Mouse (Mus musculus) heart, embryonic 16.5 days (tissue): ENCODE measurements around the gene Tmem104. TPM values are rescaled to one million over a fixed set of nuclear protein-coding genes. Genes with fewer than 3 reads are reported as not detected.

Experiments used
- ATAC-seq: fragments of 200-750 bp; cut with Nextera tagmentation; replicated peaks from 2 replicates; pipeline ENCODE4 v1.8.0; 2017; ENCODE audit warnings: moderate number of reproducible peaks; ENCODE audit not compliant: insufficient read depth, low FRiP score; ENCODE audit errors: extremely low read depth
- H3K27ac ChIP-seq: fragments of 300-500 bp; sonication (generic); 2 replicates; pipeline ENCODE4 v1.5.1; 2014; ENCODE audit warnings: mild to moderate bottlenecking, low read length, control low read depth, moderate library complexity
- H3K27me3 ChIP-seq: fragments of 300-500 bp; sonication (generic); 2 replicates; pipeline ENCODE4 v1.6.1; 2014; ENCODE audit warnings: low read length, mixed read lengths; ENCODE audit not compliant: control insufficient read depth, insufficient read depth
- H3K36me3 ChIP-seq: fragments of 300-500 bp; sonication (generic); 2 replicates; pipeline ENCODE4 v1.6.1; 2014; ENCODE audit not compliant: control insufficient read depth, insufficient read depth
- H3K4me1 ChIP-seq: fragments of 300-500 bp; sonication (generic); 2 replicates; pipeline ENCODE4 v1.6.1; 2014; ENCODE audit warnings: low read length, mixed read lengths; ENCODE audit not compliant: control insufficient read depth, insufficient read depth
- H3K4me2 ChIP-seq: fragments of 300-500 bp; sonication (generic); 2 replicates; pipeline ENCODE4 v1.6.1; 2014; ENCODE audit warnings: low read depth, mild to moderate bottlenecking, control low read depth, low read length
- H3K4me3 ChIP-seq: fragments of 300-500 bp; sonication (generic); 2 replicates; pipeline ENCODE4 v1.5.1; 2014; ENCODE audit warnings: mild to moderate bottlenecking, control low read depth, low read length
- H3K9ac ChIP-seq: fragments of 300-500 bp; sonication (generic); 2 replicates; pipeline ENCODE4 v1.6.1; 2014; ENCODE audit warnings: low read length, control low read depth
- H3K9me3 ChIP-seq: fragments of 300-500 bp; sonication (generic); replicated peaks from 2 replicates; pipeline ENCODE4 v1.6.1; 2016; ENCODE audit warnings: low read length; ENCODE audit not compliant: control insufficient read depth
- WGBS: fragments of 180-500 bp; shearing (Covaris S2); extraction: QIAGEN DNeasy Blood & Tissue Kit; methylation state at CpG from one replicate; pipeline ENCODE4 v1.1.7; 2014; 5-methylcytosine and 5-hydroxymethylcytosine counted together
- microRNA-seq: library from miRNA; unstranded; fragments of <30 nt; microRNA quantifications from one replicate; pipeline ENCODE4, GENCODE M21; 2017
- polyA plus RNA-seq: library from polyadenylated mRNA; unstranded; fragments of >200 nt; fragmentation: Nextera tagmentation; extraction: Ambion mirVana; gene quantifications from 2 replicates; pipeline ENCODE4 v1.2.1, GENCODE M21; 2015

The Tmem104 gene
- polyA plus RNA-seq, 1 experiment from 2014 or later = 6.6 TPM

- no peak overlapping the region for H3K4me3 ChIP-seq
- H3K27me3 ChIP-seq = no peaks in the 10 kb centered on the region
- no peaks in the 10 kb centered on the region for H3K9me3 ChIP-seq
- no peak overlapping the region for H3K4me2 ChIP-seq
- peak overlapping the region; percentile 10; the same call in 1 of the 2 replicates for H3K27ac ChIP-seq
- ATAC-seq = no peak
- H3K36me3 ChIP-seq = no peaks in the 10 kb centered on the region
- WGBS = 94% methylated on average over 1 of the region's 1 CpGs
- peaks cover 8% of the 10 kb centered on the region; the same call in 1 of the 2 replicates for H3K4me1 ChIP-seq
- no peak overlapping the region for H3K9ac ChIP-seq
Observed at GRCm38 (mm10) chr11:115290314-115290713, 103.0 kb downstream of the Tmem104 start.

GRCm38 (mm10) chr11:115290919-115291318 is 103.6 kb downstream of the Tmem104 start:
- Histone ChIP-seq H3K4me2 (no peak overlapping the region), H3K27ac (peak overlapping the region; percentile 10; the same call in 1 of the 2 replicates), H3K9me3 (no peaks in the 10 kb centered on the region), H3K4me3 (no peak overlapping the region), H3K27me3 (no peaks in the 10 kb centered on the region), H3K4me1 (peaks cover 8% of the 10 kb centered on the region; the same call in 1 of the 2 replicates), H3K36me3 (no peaks in the 10 kb centered on the region), H3K9ac (no peak overlapping the region)
- ATAC-seq = peak; percentile 43; the same call in 1 of the 2 replicates
- 39% methylated on average over 6 of the region's 6 CpGs for WGBS

DNA sequence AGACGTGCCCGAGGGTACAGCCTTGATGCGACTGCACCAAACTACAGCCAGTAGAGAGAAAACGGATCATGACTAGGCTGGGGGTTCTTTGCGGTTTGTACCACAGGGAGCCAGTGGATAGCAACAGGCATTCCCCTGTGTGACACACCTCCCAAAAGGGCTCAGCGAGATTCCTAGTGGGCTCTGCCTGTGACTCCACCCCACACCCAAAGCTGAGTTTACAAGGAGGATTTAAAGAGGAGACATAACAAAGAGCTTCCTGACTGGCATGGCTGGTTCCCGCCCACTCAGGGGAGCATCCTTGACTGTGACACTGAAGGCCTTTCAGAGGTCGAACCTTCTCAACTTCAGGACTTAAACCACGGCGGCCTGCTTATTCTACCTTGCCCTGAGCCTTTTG is 104.2 kb downstream of the Tmem104 start:
- H3K9me3 ChIP-seq = no peaks in the 10 kb centered on the region
- H3K27ac ChIP-seq = 0 out of 2 replicates have a peak overlapping the region, but pooled peaks have one; percentile 9
- no peaks in the 10 kb centered on the region for H3K36me3 ChIP-seq
- H3K4me3 ChIP-seq = no peak overlapping the region
- no peaks in the 10 kb centered on the region for H3K27me3 ChIP-seq
- ATAC-seq = no peak
- peaks cover 8% of the 10 kb centered on the region; the same call in 1 of the 2 replicates for H3K4me1 ChIP-seq
- no peak overlapping the region for H3K9ac ChIP-seq
- no peak overlapping the region for H3K4me2 ChIP-seq
- WGBS = 77% methylated on average over 10 of the region's 10 CpGs

- no peaks in the 10 kb centered on the region for H3K9me3 ChIP-seq
- no peak overlapping the region for H3K27ac ChIP-seq
- H3K4me1 ChIP-seq = peaks cover 14% of the 10 kb centered on the region
- no peaks in the 10 kb centered on the region for H3K36me3 ChIP-seq
- 58% methylated on average over 14 of the region's 14 CpGs for WGBS
- no peak overlapping the region for H3K4me2 ChIP-seq
- H3K4me3 ChIP-seq = no peak overlapping the region
- no peak overlapping the region for H3K9ac ChIP-seq
- no peak for ATAC-seq
- peaks cover 8% of the 10 kb centered on the region for H3K27me3 ChIP-seq
Observed at GRCm38 (mm10) chr11:115292631-115293375, 105.5 kb downstream of the Tmem104 start.

DNA sequence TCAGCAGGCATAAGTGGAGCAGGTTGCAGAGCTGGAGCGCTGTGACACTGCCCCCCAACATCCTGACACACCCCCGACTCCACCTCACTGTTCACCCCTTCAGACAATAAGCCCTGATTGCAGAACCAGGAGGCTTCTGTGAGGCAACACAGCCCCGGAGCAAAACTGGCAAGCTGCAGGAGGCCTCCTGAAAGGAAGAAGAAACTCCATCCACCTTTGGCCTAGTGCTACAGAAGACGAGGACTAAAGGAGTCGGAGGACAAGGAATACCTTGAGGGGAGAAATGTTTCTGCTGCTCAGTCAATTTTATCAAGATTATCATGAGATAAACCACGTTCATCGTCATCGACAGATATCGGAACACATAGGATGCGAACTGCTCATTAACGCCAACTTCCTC is 108.7 kb downstream of the Tmem104 start:
- no peak for ATAC-seq
- WGBS = 86% methylated on average over 11 of the region's 11 CpGs
- Histone ChIP-seq H3K27ac (no peak overlapping the region), H3K27me3 (peaks cover 13% of the 10 kb centered on the region), H3K9me3 (peaks cover 3% of the 10 kb centered on the region; the same call in 1 of the 2 replicates), H3K36me3 (no peaks in the 10 kb centered on the region), H3K9ac (no peak overlapping the region), H3K4me1 (peaks cover 14% of the 10 kb centered on the region), H3K4me3 (no peak overlapping the region), H3K4me2 (no peak overlapping the region)

Small RNA genes within 50 kb of the gene (microRNA-seq; reads per million reads assigned to microRNA genes)
- not detected for gene Gm25837

Other genes with a start within 250 kb of the Tmem104 start
- gene Cd300c, start 218.3 kb upstream of the Tmem104 start, polyA plus RNA-seq = not detected in 2 replicates
- 0.26 and 0.37 TPM in 2 replicates for gene Cd300ld, start 197.6 kb upstream of the Tmem104 start, polyA plus RNA-seq
- 1.5 and 2.3 TPM in 2 replicates for gene Cd300c2, start 185.6 kb upstream of the Tmem104 start, polyA plus RNA-seq
- not detected in 2 replicates for gene Cd300ld2, start 171.3 kb upstream of the Tmem104 start, polyA plus RNA-seq
- gene Cd300ld4, start 160.5 kb upstream of the Tmem104 start, polyA plus RNA-seq = not detected in 2 replicates
- not detected in 2 replicates for gene Cd300ld5, start 149.7 kb upstream of the Tmem104 start, polyA plus RNA-seq
- not detected in 2 replicates for gene Cd300ld3, start 139.1 kb upstream of the Tmem104 start, polyA plus RNA-seq
- gene Cd300e, start 125.3 kb upstream of the Tmem104 start, polyA plus RNA-seq = not detected in 2 replicates
- gene Rab37, start 96.1 kb upstream of the Tmem104 start, polyA plus RNA-seq = 1.8 and 3.7 TPM in 2 replicates
- 0.72 and 0.87 TPM in 2 replicates for gene Cd300lf, start 53.5 kb upstream of the Tmem104 start, polyA plus RNA-seq
- gene Slc9a3r1, start 24.1 kb upstream of the Tmem104 start, polyA plus RNA-seq = 34.2 and 51.7 TPM in 2 replicates
- gene Nat9, start 372 bp downstream of the Tmem104 start, polyA plus RNA-seq = 18.6 and 20.8 TPM in 2 replicates
- gene Grin2c, start 79.8 kb downstream of the Tmem104 start, polyA plus RNA-seq = 0.07 and 0.21 TPM in 2 replicates
- gene Fdxr, start 89.6 kb downstream of the Tmem104 start, polyA plus RNA-seq = 14.2 and 14.7 TPM in 2 replicates
- 0.59 and 0.74 TPM in 2 replicates for gene Fads6, start 110.2 kb downstream of the Tmem104 start, polyA plus RNA-seq
- not detected in 2 replicates for gene Otop2, start 119.7 kb downstream of the Tmem104 start, polyA plus RNA-seq
- 0.26 and 0.32 TPM in 2 replicates for gene Ush1g, start 134.6 kb downstream of the Tmem104 start, polyA plus RNA-seq
- not detected in 2 replicates for gene Otop3, start 147.2 kb downstream of the Tmem104 start, polyA plus RNA-seq
- 8.5 and 9.2 TPM in 2 replicates for gene Hid1, start 180.3 kb downstream of the Tmem104 start, polyA plus RNA-seq
- 7.0 and 7.5 TPM in 2 replicates for gene Cdr2l, start 194.4 kb downstream of the Tmem104 start, polyA plus RNA-seq
- gene Mrpl58, start 216.3 kb downstream of the Tmem104 start, polyA plus RNA-seq = 175 and 179 TPM in 2 replicates
- 1,945 and 2,019 TPM in 2 replicates for gene Atp5h, start 232.5 kb downstream of the Tmem104 start, polyA plus RNA-seq
- gene Kctd2, start 232.6 kb downstream of the Tmem104 start, polyA plus RNA-seq = 3.9 and 12.6 TPM in 2 replicates